Mouse (Mus musculus): Measurements from ENCODE around the gene Shisa7. TPM values are rescaled to one million over a fixed set of nuclear protein-coding genes. Genes with fewer than 3 reads are reported as not detected.
A peak's percentile ranks its signal among the peaks of the same experiment; 100 is the strongest.
"Not testable (repeated sequence)": the region's sequence is repeated elsewhere in the genome, so short reads cannot be mapped to it uniquely, and the experiment has no call there.

Shisa7 gene
- polyA plus RNA-seq (2015; fragmentation: Nextera tagmentation; extraction: Ambion mirVana): 9.9 and 10.0 TPM in 2 replicates

DNA sequence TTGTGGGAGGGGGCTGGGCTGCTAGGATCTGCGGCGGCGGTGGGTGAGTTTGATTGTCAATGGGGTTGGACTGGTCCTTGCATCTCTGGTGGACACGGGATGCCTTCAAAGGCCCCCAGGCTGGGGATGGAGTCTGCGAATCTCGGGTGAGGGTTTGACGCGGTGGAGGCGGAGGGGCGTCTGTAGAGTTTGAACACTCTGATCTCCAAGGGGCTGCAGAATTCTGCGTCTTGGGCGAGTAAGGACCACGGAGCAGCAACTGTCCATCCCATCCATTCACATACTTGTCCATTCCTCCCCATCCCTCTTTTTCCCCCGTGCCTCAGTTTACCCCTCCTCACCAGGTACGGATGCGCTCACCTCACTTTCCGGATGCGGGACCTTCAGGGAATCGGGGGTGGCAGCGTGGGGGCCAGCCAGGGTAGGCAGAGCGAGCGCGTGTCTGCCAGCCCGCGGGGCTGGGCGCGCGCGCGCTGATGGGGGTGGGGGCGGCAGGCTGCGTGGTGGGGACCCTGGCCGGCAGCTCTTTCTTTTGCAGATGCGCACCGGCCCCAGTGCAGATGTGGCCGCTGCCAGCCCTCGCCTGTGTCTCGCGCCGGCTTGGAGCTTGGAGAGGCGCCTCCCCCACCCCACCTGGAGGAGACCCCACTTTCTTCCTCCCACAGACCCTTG lies at the start of gene Shisa7:
Shisa7 (minus strand) TSS at position 452 of the 672 bp plus-strand sequence.
- Histone ChIP-seq H3K9ac (ENCODE audit: low read depth, low read length) (peak within 1 kb of the TSS; percentile 68), H3K4me3 (ENCODE audit: low read length) (peak within 1 kb of the TSS; percentile 64), H3K9me3 (ENCODE audit: control insufficient read depth, low read length) (no peaks in the 10 kb centered on the region), H3K27me3 (replicated peaks; ENCODE audit: control insufficient read depth, insufficient read depth, low read length) (no peaks in the 10 kb centered on the region), H3K27ac (ENCODE audit: low read depth, low read length) (peak within 1 kb of the TSS; percentile 86), H3K4me2 (ENCODE audit: low read length) (peak within 1 kb of the TSS; percentile 72), H3K36me3 (ENCODE audit: control insufficient read depth, insufficient read depth, low read length) (no peaks in the 10 kb centered on the region), H3K4me1 (ENCODE audit: control insufficient read depth, insufficient read depth, low read depth, low read length) (peaks cover 14% of the 10 kb centered on the region)
- ATAC-seq: peak; percentile 77
- WGBS: under 1% methylated on average over 41 of the region's 41 CpGs

- H3K36me3 ChIP-seq (ENCODE audit: control insufficient read depth, insufficient read depth, low read length): no peaks in the 10 kb centered on the region
- no peak overlapping the region for H3K4me3 ChIP-seq (ENCODE audit: low read length)
- no peaks in the 10 kb centered on the region for H3K4me1 ChIP-seq (ENCODE audit: control insufficient read depth, insufficient read depth, low read depth, low read length)
- ATAC-seq: no peak
- H3K9ac ChIP-seq (ENCODE audit: low read depth, low read length): no peak overlapping the region
- H3K27ac ChIP-seq (ENCODE audit: low read depth, low read length): no peak overlapping the region
- H3K27me3 ChIP-seq (replicated peaks; ENCODE audit: control insufficient read depth, insufficient read depth, low read length): no peaks in the 10 kb centered on the region
- no peaks in the 10 kb centered on the region for H3K9me3 ChIP-seq (ENCODE audit: control insufficient read depth, low read length)
- 76% methylated on average over 4 of the region's 4 CpGs for WGBS
- H3K4me2 ChIP-seq (ENCODE audit: low read length): no peak overlapping the region
These were observed 42.2 kb upstream of the Shisa7 start for GRCm38 (mm10) chr7:4886680-4887079.

GRCm38 (mm10) chr7:4879036-4879435 lies 34.5 kb upstream of the Shisa7 start:
- H3K27ac ChIP-seq (ENCODE audit: low read depth, low read length); H3K36me3 ChIP-seq (ENCODE audit: control insufficient read depth, insufficient read depth, low read length); H3K9me3 ChIP-seq (ENCODE audit: control insufficient read depth, low read length); H3K27me3 ChIP-seq (replicated peaks; ENCODE audit: control insufficient read depth, insufficient read depth, low read length); H3K4me3 ChIP-seq (ENCODE audit: low read length); ATAC-seq; H3K9ac ChIP-seq (ENCODE audit: low read depth, low read length); H3K4me2 ChIP-seq (ENCODE audit: low read length): not testable (repeated sequence)
- peaks cover 14% of the 10 kb centered on the region for H3K4me1 ChIP-seq (ENCODE audit: control insufficient read depth, insufficient read depth, low read depth, low read length)
- 80% methylated on average over 1 of the region's 1 CpGs for WGBS

DNA sequence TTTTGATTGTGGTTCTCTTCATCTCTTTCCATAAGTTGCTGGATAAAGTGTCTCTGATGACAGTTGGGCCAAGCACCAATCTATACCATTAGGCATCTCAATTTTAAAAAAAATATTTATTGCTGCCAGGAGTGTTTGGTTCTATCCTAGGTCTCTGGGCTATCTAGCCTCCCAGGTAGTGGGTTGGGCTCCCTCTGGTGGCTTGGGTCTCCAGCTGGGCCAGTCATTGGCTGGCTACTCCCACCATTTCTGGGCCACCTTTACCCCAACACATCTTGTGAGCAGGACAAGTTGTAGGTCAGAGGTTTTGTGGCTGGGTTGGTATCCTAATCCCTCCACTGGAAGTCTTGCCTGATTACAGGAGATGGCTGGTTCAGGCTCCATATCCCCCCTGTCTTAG lies 33.7 kb upstream of the Shisa7 start:
- Histone ChIP-seq H3K27ac (ENCODE audit: low read depth, low read length) (no peak overlapping the region), H3K4me3 (ENCODE audit: low read length) (no peak overlapping the region), H3K36me3 (ENCODE audit: control insufficient read depth, insufficient read depth, low read length) (no peaks in the 10 kb centered on the region), H3K4me2 (ENCODE audit: low read length) (no peak overlapping the region), H3K27me3 (replicated peaks; ENCODE audit: control insufficient read depth, insufficient read depth, low read length) (no peaks in the 10 kb centered on the region), H3K9ac (ENCODE audit: low read depth, low read length) (no peak overlapping the region), H3K4me1 (ENCODE audit: control insufficient read depth, insufficient read depth, low read depth, low read length) (peaks cover 14% of the 10 kb centered on the region), H3K9me3 (ENCODE audit: control insufficient read depth, low read length) (no peaks in the 10 kb centered on the region)
- ATAC-seq: no peak

DNA sequence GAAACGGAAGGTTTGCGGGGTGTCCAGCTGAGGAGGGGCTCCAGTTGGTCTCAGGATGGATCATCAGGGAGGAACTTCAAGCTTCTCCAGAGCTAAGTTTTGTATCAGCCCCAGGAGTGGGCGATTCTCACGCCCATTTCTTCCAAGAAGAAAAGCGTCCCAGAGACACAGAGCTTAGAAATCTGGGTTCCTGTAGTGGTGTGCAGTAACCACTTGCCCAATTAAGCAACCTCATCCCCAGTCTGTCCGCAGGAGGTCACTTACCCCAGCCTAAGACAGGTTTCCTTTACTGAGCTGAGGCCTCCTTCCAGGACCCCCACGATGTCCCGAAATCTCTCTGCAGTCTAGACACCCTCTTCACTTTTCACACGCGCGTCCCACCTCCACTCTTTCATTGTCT lies 32.7 kb upstream of the Shisa7 start:
- Histone ChIP-seq H3K4me3 (ENCODE audit: low read length) (peak overlapping the region; percentile 50), H3K27me3 (replicated peaks; ENCODE audit: control insufficient read depth, insufficient read depth, low read length) (no peaks in the 10 kb centered on the region), H3K9ac (ENCODE audit: low read depth, low read length) (peak overlapping the region; percentile 69), H3K4me1 (ENCODE audit: control insufficient read depth, insufficient read depth, low read depth, low read length) (peaks cover 14% of the 10 kb centered on the region), H3K36me3 (ENCODE audit: control insufficient read depth, insufficient read depth, low read length) (no peaks in the 10 kb centered on the region), H3K4me2 (ENCODE audit: low read length) (peak overlapping the region; percentile 98), H3K9me3 (ENCODE audit: control insufficient read depth, low read length) (no peaks in the 10 kb centered on the region), H3K27ac (ENCODE audit: low read depth, low read length) (no peak overlapping the region)
- WGBS: 7% methylated on average over 11 of the region's 11 CpGs
- no peak for ATAC-seq

- Histone ChIP-seq H3K4me2 (ENCODE audit: low read length) (peak within 1 kb of the TSS; percentile 98), H3K27ac (ENCODE audit: low read depth, low read length) (0 out of 2 replicates have a peak within 1 kb of the TSS, but pooled peaks have one; percentile 64), H3K27me3 (replicated peaks; ENCODE audit: control insufficient read depth, insufficient read depth, low read length) (no peaks in the 10 kb centered on the region), H3K4me1 (ENCODE audit: control insufficient read depth, insufficient read depth, low read depth, low read length) (peaks cover 14% of the 10 kb centered on the region), H3K4me3 (ENCODE audit: low read length) (peak within 1 kb of the TSS; percentile 50), H3K36me3 (ENCODE audit: control insufficient read depth, insufficient read depth, low read length) (no peaks in the 10 kb centered on the region), H3K9ac (ENCODE audit: low read depth, low read length) (peak within 1 kb of the TSS; percentile 69), H3K9me3 (ENCODE audit: control insufficient read depth, low read length) (no peaks in the 10 kb centered on the region)
- WGBS: under 1% methylated on average over 22 of the region's 22 CpGs
- peak; percentile 100 for ATAC-seq
These were observed 32.3 kb upstream of the Shisa7 start, which contains the start of gene Isoc2a for GRCm38 (mm10) chr7:4876753-4877221. Gene Isoc2a (plus strand): TSS chr7:4877153.

- H3K27me3 ChIP-seq (replicated peaks; ENCODE audit: control insufficient read depth, insufficient read depth, low read length): no peaks in the 10 kb centered on the region
- peaks cover 7% of the 10 kb centered on the region for H3K4me1 ChIP-seq (ENCODE audit: control insufficient read depth, insufficient read depth, low read depth, low read length)
- H3K36me3 ChIP-seq (ENCODE audit: control insufficient read depth, insufficient read depth, low read length): no peaks in the 10 kb centered on the region
- no peak within 1 kb of the TSS for H3K27ac ChIP-seq (ENCODE audit: low read depth, low read length)
- no peak within 1 kb of the TSS for H3K4me2 ChIP-seq (ENCODE audit: low read length)
- no peak within 1 kb of the TSS for H3K4me3 ChIP-seq (ENCODE audit: low read length)
- H3K9me3 ChIP-seq (ENCODE audit: control insufficient read depth, low read length): no peaks in the 10 kb centered on the region
- H3K9ac ChIP-seq (ENCODE audit: low read depth, low read length): no peak within 1 kb of the TSS
- WGBS: 61% methylated on average over 6 of the region's 6 CpGs
- no peak for ATAC-seq
These were observed 25.6 kb upstream of the Shisa7 start, which contains the start of gene Isoc2b for GRCm38 (mm10) chr7:4870133-4870532. Gene Isoc2b (minus strand): TSS chr7:4870258.

DNA sequence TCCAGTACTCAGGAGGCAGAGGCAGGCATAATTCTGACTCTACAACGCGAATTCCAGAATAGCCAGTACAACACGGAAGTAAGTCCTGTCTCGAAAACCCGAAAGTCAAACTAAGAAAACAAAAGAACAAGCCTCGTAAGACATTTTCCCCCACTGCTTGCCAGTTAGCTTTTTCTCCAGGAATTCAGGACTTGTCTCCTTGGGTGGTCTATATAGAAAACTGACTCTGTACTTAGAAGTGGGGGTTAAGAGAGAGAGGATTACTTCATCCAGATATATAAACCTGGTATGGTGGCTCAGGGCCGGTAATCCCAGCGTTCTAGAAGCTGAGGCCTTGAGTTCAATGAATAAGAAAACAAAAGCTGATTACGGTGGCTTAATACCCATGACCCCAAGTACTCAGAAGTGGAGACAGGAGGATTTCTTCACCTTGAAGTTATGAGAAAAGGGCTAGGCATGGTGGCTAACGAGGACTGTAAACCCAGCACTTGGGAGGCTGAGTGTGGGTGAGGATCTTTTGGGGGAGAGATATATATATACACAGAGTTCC lies 22.2 kb upstream of the Shisa7 start:
- H3K4me1 ChIP-seq (ENCODE audit: control insufficient read depth, insufficient read depth, low read depth, low read length): peaks cover 7% of the 10 kb centered on the region
- WGBS: 35% methylated on average over 10 of the region's 10 CpGs
- H3K27me3 ChIP-seq (replicated peaks; ENCODE audit: control insufficient read depth, insufficient read depth, low read length): no peaks in the 10 kb centered on the region
- peak overlapping the region; percentile 70 for H3K9ac ChIP-seq (ENCODE audit: low read depth, low read length)
- H3K36me3 ChIP-seq (ENCODE audit: control insufficient read depth, insufficient read depth, low read length): no peaks in the 10 kb centered on the region
- no peak for ATAC-seq
- no peaks in the 10 kb centered on the region for H3K9me3 ChIP-seq (ENCODE audit: control insufficient read depth, low read length)
- H3K4me2 ChIP-seq (ENCODE audit: low read length): peak overlapping the region; percentile 81
- H3K4me3 ChIP-seq (ENCODE audit: low read length): peak overlapping the region; percentile 56
- H3K27ac ChIP-seq (ENCODE audit: low read depth, low read length): peak overlapping the region; percentile 66; the same call in 1 of the 2 replicates
